Mouse (Mus musculus): ENCODE results near the gene Sdhb. TPM values are rescaled to one million over a fixed set of nuclear protein-coding genes. Genes with fewer than 3 reads are reported as not detected.

Sdhb gene
- total RNA-seq, 2 experiments from 2014 or later = 722 to 784 TPM

DNA sequence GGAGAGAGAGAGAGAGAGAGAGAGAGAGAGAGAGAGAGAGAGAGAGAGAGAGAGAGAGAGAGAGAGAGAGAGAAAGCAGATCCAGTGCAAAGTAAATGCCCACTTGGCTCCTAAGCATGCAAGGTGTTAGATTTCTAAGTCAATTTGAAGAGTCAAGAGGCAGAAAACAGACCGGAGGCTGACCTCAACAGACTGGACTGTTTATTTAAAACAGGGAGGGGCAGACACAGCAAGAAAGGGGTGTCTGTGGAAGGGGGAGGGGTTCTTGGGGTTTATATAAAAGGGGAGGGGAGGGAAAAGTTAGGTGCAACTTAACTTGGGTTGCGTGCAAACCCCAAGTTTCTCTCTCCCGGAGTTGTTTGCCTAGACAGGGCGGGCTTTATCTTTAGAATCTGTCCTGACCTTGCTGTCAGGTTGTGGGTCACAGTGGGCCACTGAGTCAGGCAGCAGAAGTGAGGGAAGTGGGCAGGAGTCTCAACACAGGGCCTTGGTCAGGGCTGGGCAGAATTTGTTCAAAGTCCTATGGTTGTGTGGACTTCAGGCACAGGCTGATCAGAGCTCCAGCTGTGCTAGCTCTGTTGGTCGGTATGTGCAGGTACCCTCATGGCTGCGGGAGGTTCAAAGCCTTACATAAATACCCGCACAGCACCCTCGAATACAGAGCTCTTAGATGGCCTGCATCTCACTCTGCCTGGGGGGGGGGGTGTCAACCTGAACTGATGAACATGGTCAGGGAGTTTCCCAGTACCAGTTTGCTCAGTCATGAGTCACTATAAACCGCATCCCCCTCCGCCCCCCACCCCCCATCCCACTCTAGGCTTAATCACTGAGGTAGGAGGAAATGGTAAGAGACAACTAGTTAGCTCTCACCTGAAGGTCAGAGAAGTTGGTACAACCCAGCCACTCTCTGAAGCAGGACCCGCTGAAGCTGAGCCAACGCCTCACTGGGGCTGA, 13.2 kb upstream of the Sdhb start:
- DNase-seq = no peak

DNA sequence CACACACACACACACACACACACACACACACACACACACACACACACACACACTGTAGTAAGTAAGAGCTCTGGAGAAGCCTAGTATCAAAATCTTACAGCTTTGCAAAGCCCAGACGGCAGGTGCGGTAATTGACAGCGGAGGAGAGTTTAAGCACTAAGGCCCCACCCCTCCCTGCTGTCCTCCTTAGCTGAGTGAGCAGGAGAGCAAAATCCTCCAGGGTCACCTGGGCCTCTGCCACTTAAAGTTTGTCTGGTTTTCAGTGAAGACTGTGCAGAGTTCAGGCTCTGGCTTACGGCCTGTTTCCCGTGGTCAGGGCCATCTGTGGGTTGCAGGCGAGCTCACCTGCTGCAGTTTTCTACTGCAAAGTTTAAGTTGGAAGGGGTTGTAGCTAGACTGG, 12.5 kb upstream of the Sdhb start:
- DNase-seq = no peak

DNA sequence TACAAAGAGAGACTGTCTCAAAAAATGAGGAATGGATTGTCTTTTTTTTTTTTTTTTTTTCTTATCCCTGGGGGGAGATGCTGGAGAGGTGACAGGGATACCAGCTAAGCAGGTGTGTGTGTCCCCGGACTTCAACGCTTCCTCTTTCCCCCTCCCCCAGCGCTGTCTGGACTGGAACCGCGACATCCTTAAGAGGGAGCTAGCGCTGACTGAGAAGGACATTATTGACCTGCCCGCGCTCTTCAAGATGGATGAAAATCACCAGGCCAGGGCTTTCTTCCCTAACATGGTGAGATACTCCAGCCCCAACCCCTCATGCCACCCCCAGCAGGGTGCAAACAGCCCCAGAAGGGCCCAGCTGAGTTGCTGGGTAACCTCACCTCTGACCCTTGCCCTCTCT, 12.0 kb upstream of the Sdhb start:
- no peak for DNase-seq

DNA sequence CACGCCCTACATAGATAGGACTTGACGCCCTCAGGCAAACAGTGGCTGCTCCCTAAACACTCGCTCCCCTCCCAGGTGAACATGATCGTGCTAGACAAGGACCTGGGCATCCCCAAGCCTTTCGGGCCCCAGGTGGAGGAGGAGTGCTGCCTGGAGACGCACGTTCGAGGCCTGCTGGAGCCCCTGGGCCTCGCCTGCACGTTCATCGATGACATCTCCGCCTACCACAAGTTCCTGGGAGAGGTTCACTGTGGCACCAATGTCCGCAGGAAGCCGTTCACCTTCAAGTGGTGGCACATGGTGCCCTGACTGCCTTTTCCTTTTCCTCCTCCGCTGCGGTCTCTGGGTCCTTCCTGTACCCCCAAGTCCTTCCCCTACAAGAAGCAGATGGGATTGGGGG, 11.4 kb upstream of the Sdhb start:
- no peak for DNase-seq

- DNase-seq = peak; percentile 66
Observed at GRCm38 (mm10) chr4:140950574-140950973, 10.4 kb upstream of the Sdhb start.

DNA sequence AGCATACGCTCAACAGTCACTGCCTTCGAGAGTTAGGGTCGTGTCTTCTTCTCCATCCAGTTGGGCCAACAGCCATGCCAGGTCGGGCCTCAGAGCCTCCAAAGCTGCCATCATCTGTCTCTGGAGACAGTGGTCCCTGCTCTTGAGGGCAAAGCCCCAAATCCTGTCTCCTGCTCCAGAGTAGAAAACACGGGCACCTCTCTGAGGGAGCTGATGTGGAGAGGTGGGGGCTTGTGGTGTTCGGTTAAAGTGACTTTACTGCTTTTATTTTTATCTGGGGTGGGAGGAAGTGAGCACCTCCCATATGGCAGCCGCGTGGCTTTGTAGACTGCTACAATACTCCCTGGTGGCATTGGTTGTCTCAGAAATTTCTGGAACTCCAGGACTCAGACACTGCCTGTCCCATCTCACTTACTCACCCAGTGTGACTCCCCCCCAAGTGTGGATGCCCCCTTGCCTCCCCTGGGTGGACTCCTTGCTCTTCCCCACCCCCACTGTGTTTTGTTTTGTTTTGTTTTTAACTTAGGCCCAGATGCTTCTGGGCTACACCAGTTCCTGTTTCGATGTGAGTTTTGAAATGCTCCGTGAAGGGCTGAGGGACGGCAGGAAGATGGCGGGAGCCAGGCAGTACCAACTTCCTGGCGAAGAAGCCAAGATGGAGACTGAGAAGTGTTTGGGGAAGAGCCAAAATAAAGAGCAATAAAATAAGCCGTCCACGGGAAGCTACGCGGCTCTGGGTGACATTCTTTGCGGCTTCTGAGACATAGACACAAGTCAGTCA, 9.0 kb upstream of the Sdhb start:
- DNase-seq = no peak

DNA sequence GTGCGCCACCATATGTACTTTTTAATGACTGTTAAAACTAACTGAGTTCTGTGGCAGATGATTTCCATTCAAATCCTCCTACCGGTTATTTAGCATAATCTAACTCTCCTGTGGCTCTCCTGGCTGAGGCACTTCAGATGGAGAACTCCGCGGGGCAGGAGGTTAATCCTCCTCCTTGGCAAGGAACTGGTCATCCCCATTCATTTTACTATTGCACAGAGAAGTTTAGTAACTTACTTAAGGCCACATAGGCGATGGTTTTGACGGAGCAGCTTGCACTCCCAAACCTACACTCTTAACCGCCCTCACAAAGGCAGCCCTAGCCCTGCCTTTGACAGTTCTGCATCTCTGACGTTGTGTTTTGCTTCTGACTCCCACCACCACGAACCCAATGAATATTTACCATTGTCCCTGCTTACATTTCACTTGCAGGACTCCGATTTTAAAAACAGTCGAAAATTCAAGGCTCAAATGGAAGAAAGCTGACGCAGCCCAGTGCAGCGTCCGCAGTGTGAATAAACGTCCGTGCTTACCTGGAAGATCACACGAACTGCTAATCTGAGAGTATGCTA, 3.8 kb upstream of the Sdhb start:
- no peak for DNase-seq

DNA sequence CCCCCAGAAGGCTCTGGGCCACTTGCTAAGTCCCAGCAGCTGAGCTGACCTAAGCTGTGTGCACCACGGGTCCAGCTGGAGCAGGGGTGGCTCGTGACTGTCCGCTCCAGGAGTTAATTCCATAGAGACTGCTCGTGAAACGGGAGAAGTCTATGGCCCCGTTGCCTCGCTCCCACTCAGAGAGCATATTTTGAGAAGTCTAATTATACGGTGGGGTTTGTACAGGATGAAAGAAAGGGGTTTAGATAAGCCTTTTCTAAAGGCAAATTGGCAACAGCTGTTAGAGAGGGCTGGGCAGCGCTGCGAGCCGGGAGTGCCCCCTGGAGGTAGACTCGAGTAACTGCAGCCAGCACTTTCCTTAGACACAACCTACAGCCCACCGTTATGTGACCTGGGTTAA, 3.3 kb upstream of the Sdhb start:
- peak; percentile 83 for DNase-seq

DNA sequence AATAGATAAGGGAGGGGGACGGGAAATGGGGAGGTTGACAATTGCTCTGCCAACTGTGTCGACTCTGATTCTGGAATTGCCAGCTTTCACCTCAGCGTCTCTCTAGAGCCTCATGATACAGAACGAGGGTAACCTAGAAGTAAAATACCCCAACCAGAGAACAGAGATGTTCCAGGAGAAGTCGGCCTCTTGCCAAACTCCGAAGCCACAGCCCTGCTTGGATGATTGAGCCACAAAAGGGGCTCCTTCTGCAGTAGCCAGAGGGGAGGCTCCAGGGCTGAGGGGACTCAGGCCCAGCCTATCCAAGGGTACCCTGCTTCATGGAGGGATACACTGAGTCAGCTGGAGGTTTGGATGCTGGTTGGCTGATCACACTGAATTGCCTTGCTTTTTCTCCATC, 2.7 kb upstream of the Sdhb start:
- DNase-seq = no peak

GRCm38 (mm10) chr4:140959128-140959679, 1.8 kb upstream of the Sdhb start:
- no peak for DNase-seq

- DNase-seq = peak; percentile 61
Observed at GRCm38 (mm10) chr4:140959715-140960479, 1.1 kb upstream of the Sdhb start.

GRCm38 (mm10) chr4:140961467-140962206, 634 bp downstream of the Sdhb start:
- DNase-seq = no peak

GRCm38 (mm10) chr4:140962207-140962909, 1.4 kb downstream of the Sdhb start:
- no peak for DNase-seq

GRCm38 (mm10) chr4:140962950-140963349, 1.9 kb downstream of the Sdhb start:
- DNase-seq = peak; percentile 87

GRCm38 (mm10) chr4:140963941-140964597, 3.1 kb downstream of the Sdhb start:
- DNase-seq = no peak

DNA sequence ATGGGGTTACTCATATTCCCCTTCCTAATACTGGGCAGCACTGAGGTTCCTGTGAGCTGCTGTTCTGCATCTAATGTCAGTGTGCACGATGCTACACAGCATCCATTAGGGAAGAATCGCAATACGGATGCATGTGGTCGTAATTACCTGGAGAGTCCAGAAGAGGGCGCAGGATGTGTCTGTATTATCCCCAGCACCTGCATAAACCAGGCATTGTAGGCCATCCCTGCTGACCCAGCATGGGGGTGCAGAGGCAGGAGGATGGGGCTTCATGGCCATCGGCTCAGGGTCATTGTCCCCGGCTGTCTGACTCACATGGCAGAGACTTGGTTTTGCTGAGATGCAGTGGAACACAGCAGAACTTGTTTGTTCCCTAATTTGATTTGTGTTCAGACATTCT, 3.6 kb downstream of the Sdhb start:
- DNase-seq = peak; percentile 85

DNA sequence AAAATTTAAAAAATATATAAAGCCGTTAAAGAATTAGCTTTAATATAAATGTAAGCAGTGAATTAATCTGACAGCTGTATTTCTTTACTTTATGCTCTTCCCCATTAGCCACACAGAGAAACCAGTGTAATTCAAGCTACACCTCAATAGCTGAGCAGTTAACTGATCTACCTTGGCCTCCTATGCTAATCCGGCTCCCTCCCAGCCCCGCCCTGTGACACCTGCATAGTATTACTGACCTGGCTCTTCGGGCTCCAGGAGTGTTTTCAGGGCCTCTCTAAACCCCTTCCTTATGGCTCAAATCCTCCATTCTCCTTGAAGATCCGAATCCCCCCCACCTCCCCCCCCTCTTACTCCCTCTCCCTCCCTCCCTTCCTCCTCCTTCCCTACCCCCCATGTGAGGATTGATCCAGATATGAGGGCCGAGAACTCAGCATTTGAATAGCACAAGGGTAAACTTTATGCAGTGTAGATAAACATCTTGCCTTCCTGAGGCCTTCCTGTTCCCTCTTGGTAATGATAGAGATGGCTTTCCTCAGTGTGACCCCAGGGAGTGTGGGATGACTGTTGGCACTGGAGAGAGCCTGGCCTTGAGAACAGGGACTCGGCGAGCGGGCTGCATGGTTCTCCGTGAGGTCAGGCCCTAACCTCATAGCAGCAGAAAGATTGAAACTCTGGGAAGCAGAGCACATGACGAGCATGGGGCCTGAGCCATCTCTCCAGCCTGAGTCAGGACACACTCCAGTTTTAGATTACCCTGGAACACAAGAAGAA, 6.6 kb downstream of the Sdhb start:
- DNase-seq = no peak

DNA sequence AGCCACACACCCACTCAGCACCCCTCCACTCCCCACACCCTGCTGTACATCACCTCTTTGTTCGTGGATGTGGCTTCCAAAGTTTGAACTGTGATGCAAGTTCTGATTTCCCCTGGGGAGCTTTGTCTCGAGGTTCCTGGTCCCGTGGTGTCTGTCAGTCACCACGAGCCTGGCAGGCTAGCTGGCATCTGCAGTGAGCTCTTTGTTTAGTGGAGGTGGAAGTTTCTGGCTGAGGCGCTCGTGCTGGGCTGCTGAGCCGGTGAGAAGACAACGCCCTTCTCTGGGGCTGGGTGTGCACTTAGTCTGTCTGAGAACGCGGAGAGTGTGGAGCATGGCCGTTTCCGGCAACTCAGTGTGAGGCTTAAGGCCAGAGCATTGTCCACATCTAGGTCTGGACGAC, 10.7 kb downstream of the Sdhb start:
- DNase-seq = no peak

GRCm38 (mm10) chr4:140974408-140974807, 13.4 kb downstream of the Sdhb start:
- no peak for DNase-seq
